Mouse (Mus musculus): ENCODE measurements around the gene Ctnnbl1. TPM values are rescaled to one million over a fixed set of nuclear protein-coding genes. Genes with fewer than 3 reads are reported as not detected.

Gene Ctnnbl1
- polyA plus RNA-seq (2012; rRNA removed) = 29.1 and 30.8 TPM in 2 replicates

DNA sequence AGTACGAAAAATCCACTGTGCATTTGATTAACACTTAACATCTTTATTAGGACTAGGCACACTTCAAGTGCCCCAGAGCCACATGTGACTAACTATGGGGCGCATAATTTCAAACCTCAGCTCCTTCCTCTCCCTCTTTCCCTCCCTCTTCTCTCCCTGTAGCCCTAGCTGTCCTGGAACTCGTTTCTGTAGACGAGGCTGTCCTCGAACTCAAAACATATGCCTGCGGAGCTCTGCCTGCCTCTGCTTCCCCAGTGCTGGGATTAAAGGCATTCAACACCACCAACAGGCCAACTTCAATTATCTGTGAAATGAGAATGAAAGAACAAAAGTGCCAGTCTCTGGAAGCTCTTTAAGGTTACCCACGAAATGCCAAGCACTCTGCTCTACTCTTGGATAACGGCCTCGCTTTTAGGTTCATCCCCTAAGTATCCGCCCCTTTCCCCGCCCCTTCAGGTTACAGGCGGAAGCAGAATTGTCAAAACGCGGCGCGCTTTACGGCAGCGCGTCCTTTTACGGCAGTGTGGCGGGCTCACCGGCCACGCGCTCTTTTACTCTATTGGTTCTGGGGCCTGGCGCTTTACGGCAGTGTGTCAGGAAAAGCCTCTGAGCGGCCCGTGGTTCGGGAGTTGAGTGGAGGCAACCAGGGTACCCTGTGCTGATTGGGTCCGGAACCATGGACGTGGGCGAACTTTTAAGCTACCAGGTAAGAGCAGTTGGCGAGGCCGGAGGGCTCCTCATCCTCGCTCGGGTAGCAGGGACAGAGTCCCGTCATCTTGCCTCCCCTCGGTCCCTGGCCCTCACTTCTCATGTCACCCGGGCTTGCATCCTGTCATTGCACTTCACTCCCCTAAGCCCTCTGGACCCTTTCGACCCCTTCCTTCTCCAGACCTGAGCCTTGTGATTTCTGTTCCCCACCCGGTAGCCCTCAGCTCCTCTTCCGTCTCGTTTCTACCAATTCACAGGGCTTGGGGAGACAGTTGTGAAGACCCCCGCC lies at the start of gene Ctnnbl1:
Gene Ctnnbl1, plus strand, starts transcription at position 548 of the 997 bp plus-strand sequence.
- peak; percentile 99 to 100 for DNase-seq (ENCODE audit: extremely low spot score in 1 of 2, low spot score in 1 of 2)

- no peak for DNase-seq (ENCODE audit: extremely low spot score in 1 of 2, low spot score in 1 of 2)
These were observed 49.7 kb upstream of the Ctnnbl1 start for GRCm38 (mm10) chr2:157687506-157687905.

GRCm38 (mm10) chr2:157691266-157692105 lies 45.7 kb upstream of the Ctnnbl1 start:
- DNase-seq (ENCODE audit: extremely low spot score in 1 of 2, low spot score in 1 of 2) = no peak

DNA sequence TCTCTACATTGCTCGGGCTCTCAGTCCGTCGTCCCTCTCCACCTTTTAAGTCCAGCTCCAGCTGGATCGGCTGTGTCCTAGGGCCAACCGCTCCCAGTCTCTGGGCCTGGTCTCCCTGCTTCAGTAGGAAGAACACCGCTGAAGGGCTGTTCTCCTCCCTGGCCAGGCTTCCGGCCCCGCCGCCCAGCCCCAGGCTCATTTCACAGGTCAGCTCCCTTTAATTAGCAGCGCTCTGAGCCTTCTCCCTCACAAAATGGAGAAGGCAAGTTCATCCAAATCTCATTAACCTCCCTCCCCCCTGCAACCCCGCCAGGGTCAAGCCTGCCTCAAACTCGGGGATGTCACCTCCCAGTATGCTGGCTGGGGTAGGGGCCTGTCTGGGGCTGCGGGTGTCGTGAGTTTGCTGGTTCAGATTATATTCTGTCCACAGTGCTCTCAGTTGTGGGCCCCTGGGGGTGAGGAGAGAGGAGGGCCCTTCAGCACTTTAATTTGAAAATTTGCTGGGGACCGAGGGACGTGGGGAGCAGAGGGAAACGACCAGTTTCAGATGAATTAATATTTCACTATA lies 44.8 kb upstream of the Ctnnbl1 start:
- DNase-seq (ENCODE audit: extremely low spot score in 1 of 2, low spot score in 1 of 2) = no peak

- no peak for DNase-seq (ENCODE audit: extremely low spot score in 1 of 2, low spot score in 1 of 2)
These were observed 43.6 kb upstream of the Ctnnbl1 start for GRCm38 (mm10) chr2:157693576-157693975.

- peak; percentile 16 to 57 for DNase-seq (ENCODE audit: extremely low spot score in 1 of 2, low spot score in 1 of 2)
These were observed 40.9 kb upstream of the Ctnnbl1 start for GRCm38 (mm10) chr2:157696297-157696731.

DNA sequence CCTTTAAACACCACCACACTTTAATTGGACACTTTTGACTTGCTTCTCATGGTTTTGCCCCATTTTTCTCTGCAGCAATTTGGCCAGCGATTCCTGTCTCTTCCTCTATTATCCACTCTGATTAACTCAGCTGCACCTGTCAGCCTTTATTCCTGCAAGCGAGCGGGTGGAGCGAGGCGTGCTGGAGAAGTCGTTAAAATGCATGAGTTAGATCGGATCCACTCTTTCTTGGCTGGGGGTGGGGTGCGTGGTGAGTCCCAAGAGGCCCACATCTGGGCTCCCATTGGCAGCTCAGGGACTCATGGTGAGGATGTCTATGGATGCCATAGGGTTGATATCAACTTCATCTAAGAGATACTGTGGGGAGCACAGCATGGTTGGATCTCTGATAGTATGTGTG lies 34.0 kb upstream of the Ctnnbl1 start:
- DNase-seq (ENCODE audit: extremely low spot score in 1 of 2, low spot score in 1 of 2) = peak in 1 of 2 experiments; percentile 22

DNA sequence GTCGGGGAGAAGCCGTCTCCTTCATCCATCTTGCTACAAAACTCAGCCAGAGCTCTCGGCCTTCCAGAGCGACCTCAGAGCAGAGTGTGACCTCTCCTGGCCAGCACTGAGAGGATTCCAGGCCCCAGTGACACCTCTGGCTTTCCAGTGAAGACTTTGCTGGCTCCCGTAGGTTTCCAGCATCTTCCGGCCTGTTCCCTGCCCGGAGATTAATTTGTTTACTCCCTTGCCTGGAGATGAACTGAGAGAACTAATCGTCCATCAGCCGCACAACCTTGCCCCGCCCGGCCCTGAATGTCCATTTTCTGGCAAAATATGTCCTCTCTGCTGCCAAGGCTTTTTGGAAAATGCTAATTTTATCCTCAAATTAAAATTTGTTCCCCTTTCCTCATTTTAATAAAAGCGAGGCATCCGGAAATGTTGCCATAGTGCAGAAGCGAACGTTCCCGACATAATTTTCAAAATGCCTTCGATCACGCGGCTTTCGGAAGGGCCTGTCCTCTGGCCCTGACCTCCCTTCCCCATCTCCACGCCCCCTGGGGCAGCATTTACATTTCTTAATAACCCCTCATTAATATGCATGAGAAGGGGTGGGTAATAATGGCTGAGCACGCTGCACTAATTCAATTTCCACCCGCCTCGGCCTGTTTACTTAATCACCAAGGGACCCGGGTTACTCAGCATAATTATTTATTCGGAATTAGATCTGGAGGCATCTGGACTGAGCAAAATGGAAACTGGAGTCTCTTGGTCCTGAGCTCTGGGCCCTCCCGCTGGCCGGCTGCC lies 32.0 kb upstream of the Ctnnbl1 start:
- peak in 1 of 2 experiments; percentile 23 for DNase-seq (ENCODE audit: extremely low spot score in 1 of 2, low spot score in 1 of 2)

GRCm38 (mm10) chr2:157705777-157706158 lies 31.4 kb upstream of the Ctnnbl1 start:
- DNase-seq (ENCODE audit: extremely low spot score in 1 of 2, low spot score in 1 of 2) = no peak

DNA sequence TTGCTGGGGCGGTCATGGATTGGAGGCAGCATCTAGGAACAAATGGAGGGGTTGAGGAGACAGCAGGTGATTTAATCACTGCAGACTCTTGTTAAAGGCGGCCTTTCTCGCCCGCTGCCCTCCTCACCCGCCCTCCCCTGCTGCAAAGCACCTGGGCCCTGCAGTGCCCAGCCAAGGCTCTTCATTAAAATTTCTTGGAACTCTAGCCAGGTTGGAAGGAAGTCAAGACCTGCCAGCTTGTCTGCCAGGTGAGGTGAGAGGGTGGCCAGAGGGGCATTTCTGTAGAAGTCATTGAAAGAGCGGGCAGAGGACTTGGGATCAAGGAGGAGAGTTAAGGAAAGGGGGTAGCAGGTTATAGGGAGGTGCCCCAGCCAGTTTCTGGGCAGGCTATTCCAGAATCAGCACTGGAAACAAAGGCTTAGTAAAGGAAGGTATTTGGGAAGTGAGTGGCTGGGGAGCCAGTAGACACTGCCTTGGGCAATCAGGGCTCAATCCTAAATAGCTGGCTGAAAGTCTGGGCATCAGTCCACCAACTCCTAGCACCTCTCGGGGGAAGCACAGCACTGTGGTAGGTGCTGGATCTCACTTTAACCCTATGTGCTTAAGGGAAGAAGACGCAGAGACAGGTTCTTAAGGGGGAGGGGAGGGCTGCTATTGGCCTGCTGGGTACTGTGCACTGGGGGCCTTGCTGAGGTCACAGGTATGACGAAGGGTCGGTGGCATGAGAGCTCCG lies 29.8 kb upstream of the Ctnnbl1 start:
- no peak for DNase-seq (ENCODE audit: extremely low spot score in 1 of 2, low spot score in 1 of 2)

GRCm38 (mm10) chr2:157712677-157713076 lies 24.5 kb upstream of the Ctnnbl1 start:
- DNase-seq (ENCODE audit: extremely low spot score in 1 of 2, low spot score in 1 of 2) = no peak

- no peak for DNase-seq (ENCODE audit: extremely low spot score in 1 of 2, low spot score in 1 of 2)
These were observed 21.5 kb upstream of the Ctnnbl1 start for GRCm38 (mm10) chr2:157715586-157716191.

GRCm38 (mm10) chr2:157718441-157718840 lies 18.8 kb upstream of the Ctnnbl1 start:
- no peak for DNase-seq (ENCODE audit: extremely low spot score in 1 of 2, low spot score in 1 of 2)

GRCm38 (mm10) chr2:157723883-157724573 lies 13.2 kb upstream of the Ctnnbl1 start:
- no peak for DNase-seq (ENCODE audit: extremely low spot score in 1 of 2, low spot score in 1 of 2)

GRCm38 (mm10) chr2:157724574-157724914 lies 12.7 kb upstream of the Ctnnbl1 start:
- no peak for DNase-seq (ENCODE audit: extremely low spot score in 1 of 2, low spot score in 1 of 2)

DNA sequence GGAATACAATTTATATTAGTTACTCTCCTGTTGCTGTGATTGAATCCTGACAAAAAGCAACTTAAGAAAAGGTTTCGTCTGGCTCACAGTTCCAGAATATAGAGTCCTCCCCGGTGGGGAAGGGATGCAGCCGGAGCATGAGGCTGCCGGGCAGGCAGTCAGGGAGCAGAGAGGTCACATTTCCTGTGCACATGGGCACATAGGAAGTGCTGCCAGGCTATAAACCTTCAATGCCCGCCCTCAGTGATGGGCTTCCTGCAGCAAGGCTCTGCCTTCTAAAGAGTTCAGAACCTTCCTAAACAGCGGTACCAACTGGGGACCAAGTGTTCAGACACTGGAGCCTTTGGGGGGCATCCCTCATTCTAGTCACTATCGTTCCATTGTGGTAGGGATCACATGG lies 7.4 kb downstream of the Ctnnbl1 start:
- no peak for DNase-seq (ENCODE audit: extremely low spot score in 1 of 2, low spot score in 1 of 2)

DNA sequence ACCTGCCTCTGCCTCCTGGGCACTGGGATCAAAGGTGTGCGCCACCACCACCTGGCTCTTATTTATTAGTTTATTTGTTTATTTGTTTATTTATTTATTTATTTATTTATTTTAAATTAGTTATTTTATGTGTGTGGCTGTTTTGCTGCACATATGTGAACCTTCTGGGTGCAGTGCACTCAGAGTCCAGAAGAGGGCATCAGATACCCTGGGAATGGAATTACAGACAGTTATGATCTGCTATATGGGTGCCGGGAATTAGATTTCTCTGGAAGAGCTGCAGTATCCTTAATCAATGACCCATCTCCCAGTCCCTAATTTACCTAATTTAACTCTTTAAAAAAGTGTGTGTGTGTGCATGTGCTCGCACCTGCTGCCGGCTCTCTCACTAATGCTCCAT lies 8.5 kb downstream of the Ctnnbl1 start:
- no peak for DNase-seq (ENCODE audit: extremely low spot score in 1 of 2, low spot score in 1 of 2)

- DNase-seq (ENCODE audit: extremely low spot score in 1 of 2, low spot score in 1 of 2) = no peak
These were observed 9.4 kb downstream of the Ctnnbl1 start for GRCm38 (mm10) chr2:157746558-157746957.

Measured in frontal cortex, adult 2 months (tissue).